ENCODE assay signal across 9 mouse cellular contexts in the genomic region with DNA sequence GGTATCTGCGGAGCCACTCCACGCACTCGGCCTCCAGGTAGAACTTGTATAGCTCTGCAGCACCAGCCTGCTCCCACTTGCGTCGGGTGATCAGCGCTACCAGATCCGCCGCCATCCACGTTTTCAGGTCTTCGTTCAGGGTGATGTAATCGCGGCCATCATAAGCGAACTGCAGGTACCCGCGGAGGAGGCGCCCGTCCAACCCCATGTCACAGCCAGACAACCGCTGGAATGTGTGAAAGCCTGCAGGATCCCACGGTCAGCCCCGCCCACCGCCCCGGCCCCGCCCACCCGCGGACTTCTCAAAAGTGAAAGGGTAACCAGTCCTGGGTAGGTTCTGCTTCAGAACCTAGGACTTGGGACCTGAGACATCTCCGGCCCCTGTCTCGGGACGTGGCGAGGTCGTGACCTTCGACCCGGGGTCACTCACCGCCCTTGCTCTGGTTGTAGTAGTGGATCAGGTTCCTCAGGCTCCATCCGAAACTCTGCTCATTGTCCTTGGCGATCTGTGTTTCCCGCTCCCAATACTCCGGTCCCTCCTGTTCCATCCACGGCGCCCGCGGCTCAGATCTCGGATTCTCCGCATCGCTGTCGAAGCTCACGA. TPM values are rescaled to one million over a fixed set of nuclear protein-coding genes. Genes with fewer than 3 reads are reported as not detected.
DNase-seq lines count a peak whose midpoint lies in the region; ATAC-seq and TF ChIP-seq lines count a peak whose summit lies in the region.
"Had no signal": no experiment of that assay in that cellular context is flagged by ENCODE, and none has a peak within 500 bp of the region (broad histone marks: within the 10 kb centered on the region; RNA-seq: fewer than 3 reads in every experiment).

No protein-coding gene starts in this region.

- no peak for TF ChIP-seq POLR2A in kidney, adult 2 months (IDR thresholded peaks at IDR 0.05; ENCODE audit: low read depth, low read length)

- peak; percentile 16 for DNase-seq in ovary, postnatal 36 days (ENCODE audit: low spot score)
- DNase-seq in ovary, postnatal 10 days (ENCODE audit: low spot score), result no peak
- peak; percentile 25 to 41 for DNase-seq in adrenal gland, postnatal 36 days
- peak; percentile 46 for DNase-seq in forelimb bud, embryonic 11.5 days (ENCODE audit: low read depth, low spot score)
- DNase-seq in kidney, adult 2 months, result peak; percentile 82
- DNase-seq in urinary bladder, adult 2 months (ENCODE audit: low spot score), result no peak

- ATAC-seq in lung, embryonic 16.5 days (ENCODE audit: low read depth), result peak; percentile 84
- peak; percentile 71 for ATAC-seq in neutrophil, adult 5-6 weeks (ENCODE audit: extremely low read depth, insufficient number of reproducible peaks, low FRiP score, poor library complexity, severe bottlenecking)

- H3K27me3 ChIP-seq in kidney, adult 2 months (replicated peaks; ENCODE audit: control insufficient read depth, insufficient read depth, low read length), result no peaks in the 10 kb centered on the region
- H3K27me3 ChIP-seq in lung, embryonic 16.5 days (ENCODE audit: control insufficient read depth, insufficient read depth, low read depth, low read length), result peaks cover 19% of the 10 kb centered on the region

- WGBS in kidney, adult 2 months, result 1% methylated on average over 46 of the region's 46 CpGs
- WGBS in lung, embryonic 16.5 days, result under 1% methylated on average over 45 of the region's 46 CpGs

- no peaks in the 10 kb centered on the region for H3K9me3 ChIP-seq in lung, embryonic 16.5 days (ENCODE audit: control insufficient read depth, low read length)

- TF ChIP-seq CTCF in kidney, adult 2 months (conservative IDR thresholded peaks at IDR 0.05; ENCODE audit: insufficient read depth, insufficient read length, low read depth, low read length), result no peak

- H3K9ac ChIP-seq in lung, embryonic 16.5 days (ENCODE audit: low read length), result peak overlapping the region; percentile 63

- H3K4me1 ChIP-seq in kidney, adult 2 months (ENCODE audit: control insufficient read depth, insufficient read depth, low read length), result no peaks in the 10 kb centered on the region
- H3K4me1 ChIP-seq in lung, embryonic 16.5 days (replicated peaks; ENCODE audit: control insufficient read depth, insufficient read depth, low read length), result peaks cover 3% of the 10 kb centered on the region; the same call in 1 of the 2 replicates

- H3K36me3 ChIP-seq in kidney, adult 2 months (ENCODE audit: control insufficient read depth, insufficient read depth, low read length), result no peaks in the 10 kb centered on the region
- H3K36me3 ChIP-seq in lung, embryonic 16.5 days (ENCODE audit: control insufficient read depth, insufficient read depth, low read length), result no peaks in the 10 kb centered on the region

- peak overlapping the region; percentile 97 for H3K4me2 ChIP-seq in lung, embryonic 16.5 days (ENCODE audit: low read depth, low read length)

- peak overlapping the region; percentile 77 for H3K4me3 ChIP-seq in kidney, adult 2 months (ENCODE audit: insufficient read depth, low read depth, low read length)
- peak overlapping the region; percentile 62 for H3K4me3 ChIP-seq in lung, embryonic 16.5 days (ENCODE audit: low read length)

- no peak overlapping the region for H3K27ac ChIP-seq in kidney, adult 2 months (ENCODE audit: insufficient read depth, low read depth, low read length)
- no peak overlapping the region for H3K27ac ChIP-seq in lung, embryonic 16.5 days (ENCODE audit: low read length)

RNA-seq across cellular contexts. Expression of gene Gm11127, which starts 25.2 kb away (rescaled TPM):
- 1 to 10 TPM; 4.1 to 6.1 TPM for total RNA-seq in adrenal gland, postnatal 36 days (2021)
- polyA plus RNA-seq in kidney, adult 2 months (2012; rRNA removed), result 13.9 and 14.8 TPM in 2 replicates
- polyA plus RNA-seq in lung, embryonic 16.5 days (2015; fragmentation: Nextera tagmentation; extraction: Ambion mirVana), result not detected in 2 replicates
- not detected in 2 replicates for total RNA-seq in neutrophil, adult 5-6 weeks (2017)
- 0.09 and 0.14 TPM in 2 replicates for polyA plus RNA-seq in urinary bladder, adult 2 months (2012; rRNA removed)

RNA-seq across cellular contexts. Expression of gene Gm19684, which starts 38.1 kb away (rescaled TPM):
- under 1 TPM; 0.16 to 0.30 TPM for total RNA-seq in adrenal gland, postnatal 36 days (2021)
- polyA plus RNA-seq in kidney, adult 2 months (2012; rRNA removed), result 0.15 and 0.36 TPM in 2 replicates
- not detected in 2 replicates for polyA plus RNA-seq in lung, embryonic 16.5 days (2015; fragmentation: Nextera tagmentation; extraction: Ambion mirVana)
- total RNA-seq in neutrophil, adult 5-6 weeks (2017), result 1.2 and 1.4 TPM in 2 replicates
- polyA plus RNA-seq in urinary bladder, adult 2 months (2012; rRNA removed), result 0.12 and 0.13 TPM in 2 replicates

RNA-seq across cellular contexts. Expression of gene Gm6034, which starts 40.6 kb away (rescaled TPM):
- total RNA-seq in adrenal gland, postnatal 36 days (2021), result not detected
- not detected in 2 replicates for polyA plus RNA-seq in kidney, adult 2 months (2012; rRNA removed)
- not detected in 2 replicates for polyA plus RNA-seq in lung, embryonic 16.5 days (2015; fragmentation: Nextera tagmentation; extraction: Ambion mirVana)
- not detected in 2 replicates for total RNA-seq in neutrophil, adult 5-6 weeks (2017)
- 0.06 TPM in 1 of 2 replicates, not detected in the other for polyA plus RNA-seq in urinary bladder, adult 2 months (2012; rRNA removed)
- polyA plus RNA-seq: frontal cortex, adult 2 months had no signal

RNA-seq across cellular contexts. Expression of gene H2-T22, which starts 40.8 kb away (rescaled TPM):
- 10 to 100 TPM; 33.5 to 33.8 TPM for total RNA-seq in adrenal gland, postnatal 36 days (2021)
- 70.6 and 73.2 TPM in 2 replicates for polyA plus RNA-seq in kidney, adult 2 months (2012; rRNA removed)
- 18.8 and 19.4 TPM in 2 replicates for polyA plus RNA-seq in lung, embryonic 16.5 days (2015; fragmentation: Nextera tagmentation; extraction: Ambion mirVana)
- 101 and 107 TPM in 2 replicates for total RNA-seq in neutrophil, adult 5-6 weeks (2017)
- polyA plus RNA-seq in urinary bladder, adult 2 months (2012; rRNA removed), result 66.8 and 76.7 TPM in 2 replicates

RNA-seq across cellular contexts. Expression of gene Gm7030, which starts 45.9 kb away (rescaled TPM):
- not detected for total RNA-seq in adrenal gland, postnatal 36 days (2021)
- polyA plus RNA-seq in kidney, adult 2 months (2012; rRNA removed), result 0.19 TPM in 1 of 2 replicates, not detected in the other
- not detected in 2 replicates for polyA plus RNA-seq in lung, embryonic 16.5 days (2015; fragmentation: Nextera tagmentation; extraction: Ambion mirVana)
- total RNA-seq in neutrophil, adult 5-6 weeks (2017), result not detected in 2 replicates
- polyA plus RNA-seq in urinary bladder, adult 2 months (2012; rRNA removed), result not detected in 2 replicates
- polyA plus RNA-seq: frontal cortex, adult 2 months had no signal

Comparison
In these comparisons a context has a peak if more than half of its experiments do, and no peak if none do; other contexts are left out.
1. DNase-seq: peak in ovary, postnatal 36 days (single experiment), adrenal gland, postnatal 36 days (2 of 2), forelimb bud, embryonic 11.5 days (single experiment) and kidney, adult 2 months (single experiment); none in ovary, postnatal 10 days (single experiment) and urinary bladder, adult 2 months (single experiment).
2. RNA of gene Gm11127, which starts 25.2 kb away (polyA plus RNA-seq): 13.9 to 14.8 TPM in kidney, adult 2 months; 0.09 to 0.14 TPM in urinary bladder, adult 2 months and not detected in lung, embryonic 16.5 days; every median in the first group is over 10 times any median in the second.